Mouse (Mus musculus) MEL (cell line): ENCODE measurements around the gene Dchs2. TPM values are rescaled to one million over a fixed set of nuclear protein-coding genes. Genes with fewer than 3 reads are reported as not detected.

Experiments
- DNase-seq: peaks from one replicate; pipeline ENCODE4 v3.0.0; 2011; ENCODE audit warnings: low read depth, low spot score
- H3K27ac ChIP-seq: 2 replicates; pipeline ENCODE4 v1.5.1; 2012; ENCODE audit warnings: low read depth, mild to moderate bottlenecking, control low read depth, low read length, moderate library complexity; ENCODE audit not compliant: control insufficient read depth
- H3K27me3 ChIP-seq, 2 experiments: fragments of 150-350 bp in 1 of 2; sonication (generic) in 1 of 2; 2 replicates each; pipeline ENCODE4 v1.6.1; 2012; ENCODE audit warnings: low read length in 2 of 2, mild to moderate bottlenecking in 2 of 2, improper control_type of control experiment in 1 of 2, moderate library complexity in 1 of 2; ENCODE audit not compliant: insufficient read depth in 2 of 2, control insufficient read depth in 1 of 2
- H3K36me3 ChIP-seq, 2 experiments: 2 replicates each; pipeline ENCODE4 v1.6.1; 2012 to 2014; ENCODE audit warnings: low read length in 2 of 2, improper control_type of control experiment in 1 of 2, inconsistent platforms in 1 of 2, mild to moderate bottlenecking in 1 of 2; ENCODE audit not compliant: insufficient read depth in 2 of 2, control insufficient read depth in 1 of 2
- H3K4me1 ChIP-seq, 2 experiments: fragments of 150-350 bp in 1 of 2; sonication (generic) in 1 of 2; 2 replicates each; pipeline ENCODE4 v1.6.1; 2012; ENCODE audit warnings: low read length in 2 of 2, improper control_type of control experiment in 1 of 2, mild to moderate bottlenecking in 1 of 2; ENCODE audit not compliant: insufficient read depth in 2 of 2, control insufficient read depth in 1 of 2
- H3K4me3 ChIP-seq, 2 experiments: fragments of 150-350 bp in 1 of 2; sonication (generic) in 1 of 2; 2 replicates each; pipeline ENCODE4 v1.5.1; 2012; ENCODE audit warnings: low read depth in 2 of 2, low read length in 2 of 2, mild to moderate bottlenecking in 2 of 2, moderate library complexity in 2 of 2, control low read depth in 1 of 2, improper control_type of control experiment in 1 of 2; ENCODE audit not compliant: control insufficient read depth in 1 of 2, insufficient read depth in 1 of 2
- H3K79me2 ChIP-seq: 2 replicates; pipeline ENCODE4 v1.6.1; 2012; ENCODE audit warnings: mild to moderate bottlenecking, low read length, moderate library complexity; ENCODE audit not compliant: control insufficient read depth, poor library complexity, insufficient read depth
- H3K9ac ChIP-seq: 2 replicates; pipeline ENCODE4 v1.6.1; 2012; ENCODE audit warnings: low read depth, mild to moderate bottlenecking, control low read depth, low read length, moderate library complexity; ENCODE audit not compliant: control insufficient read depth, poor library complexity, severe bottlenecking
- H3K9me3 ChIP-seq: fragments of 150-350 bp; sonication (generic); replicated peaks from 2 replicates; pipeline ENCODE4 v1.6.1; 2012; ENCODE audit warnings: mild to moderate bottlenecking, low read length, improper control_type of control experiment, moderate library complexity; ENCODE audit not compliant: insufficient read depth
- CHD2 ChIP-seq: IDR thresholded peaks from 2 replicates; pipeline ENCODE4 v1.6.1; 2011; ENCODE audit warnings: low read length, improper control_type of control experiment
- CTCF ChIP-seq, 3 experiments: IDR thresholded peaks in 2 of 3; conservative IDR thresholded peaks in 1 of 3; 2 replicates each; pipeline ENCODE4 v1.5.1; 2011 to 2012; ENCODE audit warnings: low read length in 3 of 3, low read depth in 2 of 3, mild to moderate bottlenecking in 2 of 3, improper control_type of control experiment in 1 of 3, inconsistent platforms in 1 of 3, mixed read lengths in 1 of 3, moderate library complexity in 1 of 3; ENCODE audit not compliant: control insufficient read depth in 1 of 3, insufficient read depth in 1 of 3, poor library complexity in 1 of 3, severe bottlenecking in 1 of 3
- E2F4 ChIP-seq: IDR thresholded peaks from 2 replicates; pipeline ENCODE4 v1.6.1; 2011; ENCODE audit warnings: low read depth, low read length, improper control_type of control experiment, borderline replicate concordance
- ELF1 ChIP-seq: IDR thresholded peaks from 2 replicates; pipeline ENCODE4 v1.6.1; 2014; ENCODE audit warnings: low read depth, mild to moderate bottlenecking, inconsistent platforms, low read length, improper control_type of control experiment, moderate library complexity
- GABPA ChIP-seq: IDR thresholded peaks from 2 replicates; pipeline ENCODE4 v1.6.1; 2012; ENCODE audit warnings: low read depth, mild to moderate bottlenecking, inconsistent platforms, low read length, improper control_type of control experiment, moderate library complexity
- GATA1 ChIP-seq: IDR thresholded peaks from 2 replicates; pipeline ENCODE4 v1.6.1; 2011; ENCODE audit warnings: low read depth, low read length, improper control_type of control experiment
- JUND ChIP-seq: IDR thresholded peaks from 2 replicates; pipeline ENCODE4 v1.6.1; 2011; ENCODE audit warnings: low read depth, mild to moderate bottlenecking, improper control_type of control experiment, low read length
- KAT2A ChIP-seq: conservative IDR thresholded peaks from 2 replicates; pipeline ENCODE4 v1.6.1; 2012; ENCODE audit warnings: low read depth, low read length, improper control_type of control experiment, inconsistent platforms
- MAFK ChIP-seq: IDR thresholded peaks from 2 replicates; pipeline ENCODE4 v1.6.1; 2011; ENCODE audit warnings: low read depth, mild to moderate bottlenecking, low read length, improper control_type of control experiment, borderline replicate concordance
- MAX ChIP-seq: IDR thresholded peaks from 2 replicates; pipeline ENCODE4 v1.6.1; 2011; ENCODE audit warnings: low read length, improper control_type of control experiment
- MAZ ChIP-seq: IDR thresholded peaks from 2 replicates; pipeline ENCODE4 v1.6.1; 2012; ENCODE audit warnings: low read depth, mild to moderate bottlenecking, inconsistent platforms, low read length, improper control_type of control experiment
- MEF2A ChIP-seq: IDR thresholded peaks from 2 replicates; pipeline ENCODE4 v1.6.1; 2014; ENCODE audit warnings: low read depth, mild to moderate bottlenecking, inconsistent platforms, low read length, improper control_type of control experiment; ENCODE audit not compliant: poor library complexity, insufficient replicate concordance, severe bottlenecking; ENCODE audit errors: extremely low read depth
- MYC ChIP-seq: IDR thresholded peaks from 2 replicates; pipeline ENCODE4 v1.6.1; 2011; ENCODE audit warnings: low read depth, mild to moderate bottlenecking, low read length, improper control_type of control experiment, moderate library complexity
- NELFE ChIP-seq: IDR thresholded peaks from 2 replicates; pipeline ENCODE4 v1.6.1; 2011; ENCODE audit warnings: low read depth, low read length, improper control_type of control experiment
- NRF1 ChIP-seq: IDR thresholded peaks from 2 replicates; pipeline ENCODE4 v1.6.1; 2014; ENCODE audit warnings: low read depth, mild to moderate bottlenecking, inconsistent platforms, low read length, improper control_type of control experiment, moderate library complexity; ENCODE audit not compliant: poor library complexity, insufficient read depth, severe bottlenecking
- POLR2AphosphoS2 ChIP-seq: IDR thresholded peaks from 2 replicates; pipeline ENCODE4 v1.6.1; 2011; ENCODE audit warnings: low read length, improper control_type of control experiment
- POLR2AphosphoS5 ChIP-seq: IDR thresholded peaks from 2 replicates; pipeline ENCODE4 v1.6.1; 2012; ENCODE audit warnings: low read depth, borderline replicate concordance, mild to moderate bottlenecking, inconsistent platforms, low read length, moderate library complexity, mixed read lengths
- SIN3A ChIP-seq: IDR thresholded peaks from 2 replicates; pipeline ENCODE4 v1.6.1; 2012; ENCODE audit warnings: low read length, improper control_type of control experiment, inconsistent platforms
- SMC3 ChIP-seq: IDR thresholded peaks from 2 replicates; pipeline ENCODE4 v1.6.1; 2011; ENCODE audit warnings: low read depth, low read length, improper control_type of control experiment
- TAL1 ChIP-seq: IDR thresholded peaks from 2 replicates; pipeline ENCODE4 v1.6.1; 2012; ENCODE audit warnings: mild to moderate bottlenecking, inconsistent platforms, low read length, moderate library complexity, mixed read lengths
- TBP ChIP-seq: IDR thresholded peaks from 2 replicates; pipeline ENCODE4 v1.8.0; 2011; ENCODE audit warnings: low read depth, low read length, improper control_type of control experiment
- TCF12 ChIP-seq: IDR thresholded peaks from 2 replicates; pipeline ENCODE4 v1.6.1; 2014; ENCODE audit warnings: low read depth, mild to moderate bottlenecking, inconsistent platforms, low read length, improper control_type of control experiment, moderate library complexity
- USF1 ChIP-seq: IDR thresholded peaks from 2 replicates; pipeline ENCODE4 v1.6.1; 2014; ENCODE audit warnings: low read depth, mild to moderate bottlenecking, inconsistent platforms, low read length, improper control_type of control experiment, moderate library complexity
- USF2 ChIP-seq, 2 experiments: IDR thresholded peaks; 2 replicates each; pipeline ENCODE4 v1.6.1; 2011 to 2012; ENCODE audit warnings: improper control_type of control experiment in 2 of 2, low read length in 2 of 2, borderline replicate concordance in 1 of 2, inconsistent platforms in 1 of 2, low read depth in 1 of 2, mild to moderate bottlenecking in 1 of 2; ENCODE audit not compliant: insufficient read depth in 1 of 2
- ZKSCAN1 ChIP-seq: IDR thresholded peaks from 2 replicates; pipeline ENCODE4 v1.6.1; 2012; ENCODE audit warnings: low read depth, mild to moderate bottlenecking, inconsistent platforms, low read length, improper control_type of control experiment, moderate library complexity
- ZMIZ1 ChIP-seq: IDR thresholded peaks from 2 replicates; pipeline ENCODE4 v1.6.1; 2012; ENCODE audit warnings: low read depth, mild to moderate bottlenecking, inconsistent platforms, low read length, improper control_type of control experiment, moderate library complexity
- polyA plus RNA-seq, 2 experiments: library from polyadenylated mRNA; stranded (reverse) in 1 of 2; unstranded in 1 of 2; fragments of >175 nt in 1 of 2; fragments of >200 nt in 1 of 2; gene quantifications; 2 replicates each; pipeline versions ENCODE4 v1.2.1 to v1.2.4; 2012; ENCODE audit warnings: low replicate concordance in 2 of 2, low read depth in 1 of 2; ENCODE audit not compliant: insufficient read length in 2 of 2, insufficient read depth in 1 of 2, missing spikeins in 1 of 2
- total RNA-seq: library from RNA; depleted of rRNA; stranded (reverse); fragments of 300-350 nt; gene quantifications from 2 replicates; pipeline ENCODE4 v1.2.3, GENCODE M21; 2012

Dchs2 gene
- total and polyA plus RNA-seq, 3 experiments = not detected

GRCm38 (mm10) chr3:83080567-83081055 is 47.1 kb upstream of the Dchs2 start (continued):
- TF ChIP-seq MAX (peak; percentile 70), TCF12 (no peak), SMC3 (peak; percentile 81), CTCF (IDR thresholded peaks at IDR 0.05 in 2 of 3, conservative IDR thresholded peaks at IDR 0.05 in 1 of 3; ENCODE audit: control insufficient read depth in 1 of 3, insufficient read depth in 1 of 3, low read depth in 2 of 3, low read length in 3 of 3, poor library complexity in 1 of 3, severe bottlenecking in 1 of 3) (peak; percentile 55 to 100 (median 95)), USF1 (no peak), ZKSCAN1 (no peak), KAT2A (no peak), POLR2AphosphoS2 (no peak), ZMIZ1 (no peak), USF2 (IDR thresholded peaks at IDR 0.05; ENCODE audit: borderline replicate concordance in 1 of 2, insufficient read depth in 1 of 2, low read depth in 1 of 2, low read length in 2 of 2) (no peak), MYC (no peak)

GRCm38 (mm10) chr3:83097586-83097985 is 30.2 kb upstream of the Dchs2 start:
- H3K4me1 ChIP-seq = no peaks in the 10 kb centered on the region
- no peak for TF ChIP-seq TBP
- no peak for TF ChIP-seq CTCF (IDR thresholded peaks at IDR 0.05 in 2 of 3, conservative IDR thresholded peaks at IDR 0.05 in 1 of 3; ENCODE audit: control insufficient read depth in 1 of 3, insufficient read depth in 1 of 3, low read depth in 2 of 3, low read length in 3 of 3, poor library complexity in 1 of 3, severe bottlenecking in 1 of 3)
- TF ChIP-seq GABPA = no peak
- TF ChIP-seq TCF12 = no peak
- no peak for TF ChIP-seq SIN3A
- no peak for TF ChIP-seq MAZ
- TF ChIP-seq E2F4 = no peak
- TF ChIP-seq GATA1 = no peak
- no peak for TF ChIP-seq ZKSCAN1
- no peak for TF ChIP-seq JUND
- no peak for TF ChIP-seq NRF1
- no peak for TF ChIP-seq TAL1
- TF ChIP-seq CHD2 = no peak
- no peak for TF ChIP-seq MEF2A
- no peak for TF ChIP-seq POLR2AphosphoS5
- TF ChIP-seq MAFK = no peak
- no peak for TF ChIP-seq USF2 (IDR thresholded peaks at IDR 0.05; ENCODE audit: borderline replicate concordance in 1 of 2, insufficient read depth in 1 of 2, low read depth in 1 of 2, low read length in 2 of 2)
- no peak for TF ChIP-seq ELF1
- no peak for TF ChIP-seq NELFE
- no peak for TF ChIP-seq MAX
- H3K9ac ChIP-seq = no peak overlapping the region
- H3K27me3 ChIP-seq = no peaks in the 10 kb centered on the region
- no peaks in the 10 kb centered on the region for H3K9me3 ChIP-seq
- no peaks in the 10 kb centered on the region for H3K79me2 ChIP-seq
- H3K4me3 ChIP-seq = no peak overlapping the region
- no peak for DNase-seq
- H3K36me3 ChIP-seq = no peaks in the 10 kb centered on the region
- no peak overlapping the region for H3K27ac ChIP-seq
